Mouse (Mus musculus) fibroblast of lung, adult 2 months (primary cell): Measurements from ENCODE around the gene Lrtm1.

Experiments used
- DNase-seq: peaks from one replicate; pipeline ENCODE4 v3.0.0-alpha.2; 2011; ENCODE audit warnings: low read depth

Lrtm1 gene

GRCm38 (mm10) chr14:29038246-29038645 lies 20.2 kb downstream of the Lrtm1 start:
- DNase-seq, result no peak

GRCm38 (mm10) chr14:29040606-29041364 lies 22.8 kb downstream of the Lrtm1 start:
- DNase-seq, result no peak

GRCm38 (mm10) chr14:29041498-29041897 lies 23.5 kb downstream of the Lrtm1 start:
- no peak for DNase-seq

GRCm38 (mm10) chr14:29042355-29042754 lies 24.3 kb downstream of the Lrtm1 start:
- no peak for DNase-seq

DNA sequence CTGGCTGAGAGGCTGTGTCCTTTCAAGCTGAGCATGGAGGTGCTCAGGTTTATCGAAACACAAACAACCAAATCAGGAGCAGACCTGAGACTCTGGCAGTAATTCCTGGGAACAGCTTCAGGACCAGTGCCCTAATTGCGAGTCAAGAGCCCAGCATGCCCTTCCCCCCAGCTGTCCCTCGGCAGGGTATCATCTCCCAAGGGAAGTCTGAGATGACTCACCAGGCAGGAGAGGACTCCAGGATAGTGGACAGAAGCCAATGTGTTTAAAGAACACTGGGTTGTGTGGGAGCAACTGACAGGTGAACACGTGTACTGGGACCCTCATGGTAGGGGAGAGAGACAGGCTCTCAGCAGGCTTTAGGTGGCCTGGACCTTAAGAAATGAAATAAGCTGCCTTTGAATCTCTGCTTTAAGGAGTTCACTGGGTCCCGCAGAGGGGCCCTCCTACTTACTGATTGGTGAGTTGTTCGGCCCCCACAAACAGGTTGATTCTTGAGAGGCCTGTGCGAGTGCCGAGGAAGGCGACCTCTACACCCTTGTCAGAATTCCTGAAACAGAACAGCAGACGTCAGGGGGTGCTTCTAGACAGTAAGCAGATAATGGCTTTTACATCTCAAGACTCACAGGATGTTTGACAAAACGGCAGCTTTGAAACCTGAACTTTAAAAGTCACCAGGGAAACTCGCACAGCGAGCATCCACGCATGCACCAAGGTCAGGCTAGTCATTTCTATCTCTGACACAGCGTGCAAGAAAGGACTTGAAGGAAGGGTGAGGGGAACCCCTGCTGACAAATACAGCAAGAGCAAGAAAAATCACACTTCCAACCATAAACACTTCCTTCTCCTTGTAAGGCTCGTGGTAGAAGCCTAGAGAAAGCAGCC lies 34.2 kb downstream of the Lrtm1 start:
- no peak for DNase-seq

DNA sequence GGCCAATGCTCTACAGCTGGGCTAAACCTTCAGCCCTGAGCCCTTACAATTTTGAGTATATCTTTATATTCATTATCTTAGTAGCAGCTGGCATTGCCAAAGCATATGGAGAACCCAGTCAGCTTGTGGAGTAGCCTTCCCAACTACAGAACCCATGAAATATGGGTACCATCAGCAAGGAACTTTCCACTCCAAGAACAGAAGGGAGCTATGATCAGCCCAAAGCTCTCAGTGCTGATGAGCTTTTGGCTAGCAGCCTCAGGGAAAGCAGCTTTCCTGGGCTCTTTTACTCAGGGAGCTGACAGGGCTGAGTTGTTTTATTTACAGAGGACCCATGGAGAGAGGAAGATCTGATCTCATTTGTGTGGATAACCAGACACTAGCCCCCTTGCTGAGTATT lies 42.7 kb downstream of the Lrtm1 start:
- no peak for DNase-seq

- DNase-seq, result no peak
Measured at GRCm38 (mm10) chr14:29061491-29061890, 43.5 kb downstream of the Lrtm1 start.

GRCm38 (mm10) chr14:29062676-29063075 lies 44.7 kb downstream of the Lrtm1 start:
- DNase-seq, result no peak

- no peak for DNase-seq
Measured at GRCm38 (mm10) chr14:29073747-29074146, 55.7 kb downstream of the Lrtm1 start.

DNA sequence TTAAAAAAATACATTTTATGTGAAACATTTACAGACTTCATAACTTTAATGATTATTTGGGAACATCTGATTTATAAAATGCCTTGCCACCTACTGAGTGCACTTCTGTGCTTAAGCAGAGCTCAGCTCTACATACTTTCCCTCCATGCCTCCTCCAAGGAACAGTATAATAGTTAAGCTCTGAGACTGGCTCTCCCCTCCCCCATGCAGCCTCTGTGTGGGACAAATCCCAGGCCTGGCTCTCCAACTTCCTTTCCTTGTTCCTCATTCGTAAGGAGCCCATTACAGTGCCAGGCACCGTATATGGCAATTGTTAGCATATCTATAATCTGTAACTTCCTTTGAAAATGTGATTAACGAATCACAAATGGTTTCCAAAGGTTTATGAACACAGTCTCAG lies 59.4 kb downstream of the Lrtm1 start:
- DNase-seq, result no peak

GRCm38 (mm10) chr14:29080228-29080627 lies 62.2 kb downstream of the Lrtm1 start:
- DNase-seq, result no peak

GRCm38 (mm10) chr14:29080630-29081029 lies 62.6 kb downstream of the Lrtm1 start:
- no peak for DNase-seq

DNA sequence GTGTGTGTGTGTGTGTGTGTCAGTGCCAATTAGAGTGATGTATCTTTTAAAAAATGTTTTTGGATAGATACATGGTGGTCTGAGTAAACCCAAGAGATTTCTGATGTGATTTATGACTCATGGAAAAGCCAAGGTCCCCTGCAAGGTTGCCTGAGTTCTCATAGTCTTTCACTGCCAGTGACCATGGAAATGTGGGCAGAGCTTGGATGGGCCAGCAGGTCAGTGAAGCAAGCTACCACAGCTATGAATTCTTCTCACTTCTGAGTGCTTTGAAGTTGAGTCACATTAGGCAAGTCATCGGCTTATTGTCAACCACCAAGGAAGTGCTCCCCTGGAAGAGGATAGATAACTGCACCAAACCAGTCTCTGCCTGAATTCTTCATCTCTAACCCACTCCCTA lies 64.2 kb downstream of the Lrtm1 start:
- DNase-seq, result peak; percentile 65
